Mouse (Mus musculus) CD4-positive, CD25-positive, alpha-beta regulatory T cell, adult 9 weeks (primary cell): ENCODE data around the gene Vsx1. TPM values are rescaled to one million over a fixed set of nuclear protein-coding genes. Genes with fewer than 3 reads are reported as not detected.

ENCODE experiments used
- polyA plus RNA-seq: library from polyadenylated mRNA; unstranded; fragments of 100-300 nt; shearing (Covaris generic); gene quantifications from one replicate; pipeline ENCODE4 v1.2.1, GENCODE M21; 2017

The Vsx1 gene
- polyA plus RNA-seq, result not detected

DNA sequence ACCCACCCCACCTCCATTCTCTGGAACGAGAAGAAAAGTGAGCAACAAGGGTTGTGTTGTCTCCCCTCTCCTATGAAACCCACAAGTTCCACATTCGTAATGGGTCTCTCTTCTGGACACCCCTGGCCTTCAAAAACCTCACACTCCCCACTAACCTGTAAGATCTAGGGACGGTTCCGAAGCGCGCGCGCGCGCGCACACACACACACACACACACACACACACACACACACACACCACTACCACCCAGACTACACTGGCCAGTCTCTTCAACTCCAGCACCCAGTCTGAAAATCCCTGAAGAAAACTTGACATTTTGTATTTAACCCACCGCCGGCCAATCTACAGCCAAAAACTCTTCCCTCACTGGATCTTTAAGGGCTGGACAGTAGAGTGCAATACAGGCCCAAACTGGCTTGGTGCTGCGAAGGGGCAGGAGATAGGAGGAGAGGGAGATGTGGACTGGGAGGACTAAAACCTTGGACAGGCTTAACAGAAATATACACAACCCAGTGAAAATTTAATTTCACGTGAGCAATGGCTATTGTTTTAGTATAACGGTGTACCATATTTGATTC, at the start of gene Vsx1:
Vsx1 (minus strand) TSS at position 138 of the 578 bp plus-strand sequence.

DNA sequence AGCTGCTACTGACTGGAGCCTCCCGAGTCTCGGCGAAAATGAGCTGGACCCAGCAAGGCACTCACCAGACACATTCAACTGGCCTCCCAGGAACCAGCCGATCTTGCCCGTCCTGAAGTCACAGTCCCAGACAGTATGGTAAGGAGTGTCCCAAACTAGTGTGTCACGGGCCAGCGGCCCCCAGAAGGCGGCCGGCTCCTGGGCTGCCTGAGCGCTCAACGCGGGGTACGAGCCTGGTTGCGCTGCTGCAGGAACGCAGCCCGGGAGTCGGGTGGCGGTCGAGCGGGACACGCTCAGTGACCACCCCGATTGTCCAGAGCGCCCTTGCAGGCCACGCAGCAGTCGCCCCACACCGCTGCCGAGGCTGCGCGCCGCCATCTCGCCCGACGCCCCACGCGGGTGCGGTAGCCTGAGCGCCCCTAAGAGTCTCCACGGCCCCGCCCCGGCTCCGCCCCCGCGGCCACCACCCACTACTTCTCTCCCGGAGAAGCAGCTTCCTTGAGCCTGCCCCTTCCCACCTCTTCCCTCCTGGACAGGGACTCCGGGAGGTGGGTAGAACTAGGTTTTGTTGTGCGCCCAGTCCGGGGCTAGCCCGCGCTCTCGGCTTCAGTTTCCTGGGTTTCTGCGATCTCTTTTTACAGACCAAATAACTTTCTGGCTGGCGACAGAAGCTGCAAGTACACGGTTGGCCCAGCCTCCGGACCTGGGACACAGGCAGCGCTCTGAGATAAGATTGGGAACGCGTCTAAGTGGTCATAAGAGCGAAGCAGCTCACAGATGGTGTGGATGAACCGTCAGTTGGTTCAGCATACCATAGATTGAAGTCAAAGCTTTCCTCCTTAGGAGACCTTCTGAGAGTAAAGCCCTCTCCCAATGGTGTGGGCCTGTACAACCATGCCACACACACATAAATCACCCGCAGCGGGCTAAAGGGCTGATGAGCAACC, 21.1 kb downstream of the Vsx1 start, which contains the start of gene Acss1:
Acss1 (minus strand) TSS at position 681 of the 947 bp plus-strand sequence.

Other genes starting within 250 kb of the Vsx1 start
- gene Zfp442, start 237.9 kb downstream of the Vsx1 start, polyA plus RNA-seq, result 9.4 TPM
- gene Zfp345, start 204.3 kb downstream of the Vsx1 start, polyA plus RNA-seq, result 0.46 TPM
- gene Cst7, start 118.9 kb downstream of the Vsx1 start, polyA plus RNA-seq, result 250 TPM
- 48.9 TPM for gene Apmap, start 80.8 kb downstream of the Vsx1 start, polyA plus RNA-seq
- gene Acss1, start 20.9 kb downstream of the Vsx1 start, polyA plus RNA-seq, result 15.7 TPM
- gene Entpd6, start 59.7 kb upstream of the Vsx1 start, polyA plus RNA-seq, result 72.8 TPM
- 105 TPM for gene Pygb, start 97.4 kb upstream of the Vsx1 start, polyA plus RNA-seq
- 10.8 TPM for gene Abhd12, start 215.4 kb upstream of the Vsx1 start, polyA plus RNA-seq
- gene Gins1, start 216.0 kb upstream of the Vsx1 start, polyA plus RNA-seq, result 5.0 TPM